Mouse (Mus musculus): ENCODE results near the gene Med22.
"Not testable (repeated sequence)": the region's sequence is repeated elsewhere in the genome, so short reads cannot be mapped to it uniquely, and the experiment has no call there.

Gene Med22

GRCm38 (mm10) chr2:26919684-26920083 is 9.2 kb upstream of the Med22 start:
- DNase-seq (ENCODE audit: extremely low read depth, low read depth, low spot score), result no peak

- no peak for DNase-seq (ENCODE audit: extremely low read depth, low read depth, low spot score)
Observed at GRCm38 (mm10) chr2:26916738-26917137, 6.3 kb upstream of the Med22 start.

GRCm38 (mm10) chr2:26915927-26916728 is 5.7 kb upstream of the Med22 start, which contains the start of the genes Surf2 and Surf1:
TSS of gene Surf2 (plus strand) at chr2:26916367.
TSS of gene Surf1 (minus strand) at chr2:26916530.
- DNase-seq (ENCODE audit: extremely low read depth, low read depth, low spot score), result no peak

GRCm38 (mm10) chr2:26914148-26914941 is 3.9 kb upstream of the Med22 start:
- no peak for DNase-seq (ENCODE audit: extremely low read depth, low read depth, low spot score)

GRCm38 (mm10) chr2:26913416-26914147 is 3.1 kb upstream of the Med22 start:
- DNase-seq (ENCODE audit: extremely low read depth, low read depth, low spot score), result no peak

GRCm38 (mm10) chr2:26912253-26912770 is 1.8 kb upstream of the Med22 start:
- no peak for DNase-seq (ENCODE audit: extremely low read depth, low read depth, low spot score)

GRCm38 (mm10) chr2:26910994-26911765 is 703 bp upstream of the Med22 start:
- no peak for DNase-seq (ENCODE audit: extremely low read depth, low read depth, low spot score)

- DNase-seq (ENCODE audit: extremely low read depth, low read depth, low spot score), result no peak
Observed at GRCm38 (mm10) chr2:26909387-26909784, 1.1 kb downstream of the Med22 start.

- DNase-seq (ENCODE audit: extremely low read depth, low read depth, low spot score), result no peak
Observed at GRCm38 (mm10) chr2:26908710-26909386, 1.6 kb downstream of the Med22 start.

- no peak for DNase-seq (ENCODE audit: extremely low read depth, low read depth, low spot score)
Observed at GRCm38 (mm10) chr2:26907109-26907508, 3.4 kb downstream of the Med22 start.

GRCm38 (mm10) chr2:26906431-26906830 is 4.0 kb downstream of the Med22 start:
- no peak for DNase-seq (ENCODE audit: extremely low read depth, low read depth, low spot score)

- DNase-seq (ENCODE audit: extremely low read depth, low read depth, low spot score), result no peak
Observed at GRCm38 (mm10) chr2:26905936-26906335, 4.5 kb downstream of the Med22 start.

- DNase-seq (ENCODE audit: extremely low read depth, low read depth, low spot score), result no peak
Observed at GRCm38 (mm10) chr2:26903311-26903710, 7.2 kb downstream of the Med22 start.

- DNase-seq (ENCODE audit: extremely low read depth, low read depth, low spot score), result peak; percentile 73
Observed at GRCm38 (mm10) chr2:26902467-26903220, 7.8 kb downstream of the Med22 start, which contains the start of gene Surf6. TSS of gene Surf6 (minus strand) at chr2:26902879.

GRCm38 (mm10) chr2:26901834-26902400 is 8.6 kb downstream of the Med22 start:
- no peak for DNase-seq (ENCODE audit: extremely low read depth, low read depth, low spot score)

- no peak for DNase-seq (ENCODE audit: extremely low read depth, low read depth, low spot score)
Observed at GRCm38 (mm10) chr2:26900731-26901130, 9.7 kb downstream of the Med22 start.

- DNase-seq (ENCODE audit: extremely low read depth, low read depth, low spot score), result no peak
Observed at GRCm38 (mm10) chr2:26895898-26896297, 14.6 kb downstream of the Med22 start.

GRCm38 (mm10) chr2:26886170-26886569 is 24.3 kb downstream of the Med22 start:
- DNase-seq (ENCODE audit: extremely low read depth, low read depth, low spot score), result not testable (repeated sequence)

GRCm38 (mm10) chr2:26885541-26885940 is 24.9 kb downstream of the Med22 start:
- not testable (repeated sequence) for DNase-seq (ENCODE audit: extremely low read depth, low read depth, low spot score)
